Mouse (Mus musculus) small intestine, adult 2 months (tissue): Measurements from ENCODE around the gene Rngtt.

Experiments
- CTCF ChIP-seq: fragments of 200-500 bp; IDR thresholded peaks from 2 replicates; pipeline ENCODE4 v1.5.1; 2012; ENCODE audit warnings: low read depth, mild to moderate bottlenecking, control low read depth, inconsistent platforms, low read length, moderate library complexity, mixed read lengths; ENCODE audit not compliant: insufficient replicate concordance, insufficient read length; ENCODE audit errors: extremely low read depth
- POLR2A ChIP-seq: fragments of 200-500 bp; IDR thresholded peaks from 2 replicates; pipeline ENCODE4 v1.6.1; 2012; ENCODE audit warnings: low read depth, mild to moderate bottlenecking, control low read depth, inconsistent platforms, low read length, moderate library complexity

- TF ChIP-seq CTCF, result no peak
- no peak for TF ChIP-seq POLR2A
Measured at GRCm38 (mm10) chr4:33496985-33497384, 186.9 kb downstream of the Rngtt start.
